Mouse (Mus musculus) naive thymus-derived CD4-positive, alpha-beta T cell, adult 5 months (primary cell): Measurements from ENCODE around the gene Dytn. TPM values are rescaled to one million over a fixed set of nuclear protein-coding genes. Genes with fewer than 3 reads are reported as not detected.

Experiments
- polyA plus RNA-seq: library from polyadenylated mRNA; unstranded; fragments of 100-300 nt; shearing (Covaris generic); gene quantifications from one replicate; pipeline ENCODE4 v1.2.1, GENCODE M21; 2017

Dytn gene
- not detected for polyA plus RNA-seq

DNA sequence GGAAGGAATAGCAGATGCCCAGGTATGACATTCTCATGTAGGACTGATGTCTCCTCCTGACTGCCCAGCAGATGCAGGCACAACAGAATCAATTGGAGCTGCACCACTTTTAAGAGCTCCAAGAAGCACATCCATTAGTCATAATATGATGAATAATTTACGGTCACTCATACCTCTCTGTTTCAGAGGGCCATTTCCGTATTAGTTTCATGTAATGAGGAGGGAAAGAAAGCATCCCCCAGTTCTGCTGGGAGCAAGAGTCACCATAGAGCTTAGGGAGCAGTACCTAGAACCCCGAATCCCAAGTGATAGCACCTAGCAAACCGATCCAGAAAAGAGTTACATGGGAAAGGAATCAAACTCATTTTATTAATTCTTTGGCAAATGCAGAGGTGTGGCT is at the start of gene Dytn:
Dytn (minus strand) TSS at position 101 of the 400 bp plus-strand sequence.

DNA sequence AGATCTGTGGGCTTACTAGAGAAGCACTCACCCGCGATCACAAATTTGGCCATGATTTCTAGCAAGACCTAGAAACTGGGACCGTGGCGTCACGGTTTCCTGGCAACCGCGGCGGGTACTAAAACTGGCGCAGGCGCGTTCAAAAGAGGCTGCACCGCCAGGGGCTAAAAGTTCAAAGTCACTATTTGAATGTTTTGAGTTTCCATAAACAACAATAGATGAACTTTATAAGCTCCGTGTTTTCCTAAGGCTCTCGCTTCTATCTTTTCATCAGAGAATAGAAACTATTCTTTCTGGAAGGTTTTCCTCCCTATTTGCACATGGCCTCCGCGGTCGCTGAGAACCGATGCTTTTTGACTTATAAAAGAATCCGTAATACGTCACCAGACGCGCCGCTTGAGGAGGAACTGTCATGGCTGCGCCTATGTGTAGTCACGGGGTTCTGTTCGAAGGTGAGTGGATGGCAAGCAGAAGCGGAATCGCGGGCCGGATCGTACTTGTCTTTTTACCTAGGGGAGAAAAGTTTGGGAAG is 43.6 kb upstream of the Dytn start, which contains the start of the genes Mdh1b and Fastkd2:
Mdh1b (minus strand) TSS at position 79 of the 532 bp plus-strand sequence.
Fastkd2 (plus strand) TSS at position 375 of the 532 bp plus-strand sequence.

DNA sequence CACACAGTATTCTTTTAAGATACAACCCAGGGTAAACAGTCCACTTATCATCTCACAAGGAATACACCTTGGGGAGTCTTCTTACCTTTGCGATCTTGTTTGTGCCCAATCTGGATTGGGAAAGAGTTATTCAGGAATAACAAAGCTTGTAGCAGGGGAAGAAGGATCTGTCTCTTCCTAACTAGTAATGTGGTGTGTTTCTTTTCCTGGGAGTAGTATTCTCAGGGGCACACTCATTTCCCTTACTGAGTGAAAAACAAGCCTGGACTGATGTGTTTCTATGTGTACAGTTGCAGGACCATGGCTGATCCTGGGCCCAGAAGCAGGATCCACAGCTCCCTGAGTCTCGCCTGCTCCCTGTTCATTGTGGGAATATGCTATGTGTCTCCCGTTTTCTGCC is 71.1 kb downstream of the Dytn start, which contains the start of gene Gm39653:
Gm39653 (plus strand) TSS at position 301 of the 400 bp plus-strand sequence.

Other genes starting within 250 kb of the Dytn start
- gene Adam23, start 241.0 kb downstream of the Dytn start, polyA plus RNA-seq = not detected
- gene Gm39653, start 71.0 kb downstream of the Dytn start, polyA plus RNA-seq = not detected
- not detected for gene Mdh1b, start 43.4 kb upstream of the Dytn start, polyA plus RNA-seq
- 32.4 TPM for gene Fastkd2, start 43.7 kb upstream of the Dytn start, polyA plus RNA-seq
- not detected for gene 4933402D24Rik, start 82.3 kb upstream of the Dytn start, polyA plus RNA-seq